Mouse (Mus musculus) gastrocnemius, postnatal 10 days (tissue): ENCODE measurements around the gene Galr2. TPM values are rescaled to one million over a fixed set of nuclear protein-coding genes. Genes with fewer than 3 reads are reported as not detected.
"Not testable (repeated sequence)": the region's sequence is repeated elsewhere in the genome, so short reads cannot be mapped to it uniquely, and the experiment has no call there.

Experiments used
- DNase-seq: peaks from one replicate; pipeline ENCODE4 v3.0.0; 2021; ENCODE audit warnings: mixed read lengths
- total RNA-seq, 2 experiments: library from RNA; stranded (reverse); gene quantifications; 2 replicates each; pipeline ENCODE4 v1.2.3; 2021

Galr2 gene
- total RNA-seq, 2 experiments from 2014 or later: 0.66 to 0.84 TPM

GRCm38 (mm10) chr11:116269560-116269959, 11.2 kb upstream of the Galr2 start:
- DNase-seq: no peak

GRCm38 (mm10) chr11:116272589-116273468, 7.9 kb upstream of the Galr2 start:
- no peak for DNase-seq

- no peak for DNase-seq
Measured at GRCm38 (mm10) chr11:116273469-116274044, 7.2 kb upstream of the Galr2 start.

GRCm38 (mm10) chr11:116274045-116274666, 6.6 kb upstream of the Galr2 start, which contains the start of gene Srp68:
Srp68 (minus strand) TSS chr11:116274217.
- DNase-seq: peak; percentile 88

GRCm38 (mm10) chr11:116277184-116277583, 3.6 kb upstream of the Galr2 start:
- not testable (repeated sequence) for DNase-seq

- DNase-seq: no peak
Measured at GRCm38 (mm10) chr11:116281671-116282070, 932 bp downstream of the Galr2 start.

- no peak for DNase-seq
Measured at GRCm38 (mm10) chr11:116282089-116282488, 1.4 kb downstream of the Galr2 start.

- DNase-seq: no peak
Measured at GRCm38 (mm10) chr11:116282912-116283521, 2.3 kb downstream of the Galr2 start.

- no peak for DNase-seq
Measured at GRCm38 (mm10) chr11:116283982-116284381, 3.2 kb downstream of the Galr2 start.

GRCm38 (mm10) chr11:116285770-116286191, 5.0 kb downstream of the Galr2 start:
- DNase-seq: peak; percentile 59

- DNase-seq: peak; percentile 41
Measured at GRCm38 (mm10) chr11:116287351-116287750, 6.6 kb downstream of the Galr2 start.

- no peak for DNase-seq
Measured at GRCm38 (mm10) chr11:116290556-116290955, 9.8 kb downstream of the Galr2 start.

- DNase-seq: no peak
Measured at GRCm38 (mm10) chr11:116292401-116292800, 11.7 kb downstream of the Galr2 start.

GRCm38 (mm10) chr11:116293538-116294137, 12.9 kb downstream of the Galr2 start:
- DNase-seq: no peak

GRCm38 (mm10) chr11:116294319-116294718, 13.6 kb downstream of the Galr2 start:
- peak; percentile 66 for DNase-seq

GRCm38 (mm10) chr11:116296191-116296734, 15.5 kb downstream of the Galr2 start:
- no peak for DNase-seq

GRCm38 (mm10) chr11:116297017-116297416, 16.3 kb downstream of the Galr2 start:
- no peak for DNase-seq

- no peak for DNase-seq
Measured at GRCm38 (mm10) chr11:116298221-116298620, 17.5 kb downstream of the Galr2 start.

- no peak for DNase-seq
Measured at GRCm38 (mm10) chr11:116298621-116299020, 17.9 kb downstream of the Galr2 start.

- no peak for DNase-seq
Measured at GRCm38 (mm10) chr11:116305423-116305822, 24.7 kb downstream of the Galr2 start.

- peak; percentile 95 for DNase-seq
Measured at GRCm38 (mm10) chr11:116306126-116306982, 25.6 kb downstream of the Galr2 start.
